Mouse (Mus musculus) thymus, adult 2 months (tissue): ENCODE measurements around the gene Lce1j. TPM values are rescaled to one million over a fixed set of nuclear protein-coding genes. Genes with fewer than 3 reads are reported as not detected.

ENCODE experiments used
- DNase-seq: peaks from one replicate; pipeline ENCODE4 v3.0.0; 2021
- H3K27ac ChIP-seq: fragments of 200-500 bp; 2 replicates; pipeline ENCODE4 v1.5.1; 2012; ENCODE audit warnings: low read length, control low read depth; ENCODE audit not compliant: control insufficient read depth, insufficient read depth
- H3K27me3 ChIP-seq: fragments of 200-500 bp; 2 replicates; pipeline ENCODE4 v1.6.1; 2012; ENCODE audit warnings: mild to moderate bottlenecking, low read length, moderate library complexity, mixed read lengths; ENCODE audit not compliant: control insufficient read depth, insufficient read depth
- H3K36me3 ChIP-seq: fragments of 200-500 bp; 2 replicates; pipeline ENCODE4 v1.6.1; 2012; ENCODE audit warnings: mild to moderate bottlenecking, low read length, moderate library complexity; ENCODE audit not compliant: control insufficient read depth, insufficient read depth
- H3K4me1 ChIP-seq: fragments of 200-500 bp; replicated peaks from 2 replicates; pipeline ENCODE4 v1.6.1; 2012; ENCODE audit warnings: low read length; ENCODE audit not compliant: control insufficient read depth, insufficient read depth
- H3K4me3 ChIP-seq: fragments of 200-500 bp; 2 replicates; pipeline ENCODE4 v1.5.1; 2012; ENCODE audit warnings: mild to moderate bottlenecking, low read length, control low read depth, moderate library complexity; ENCODE audit not compliant: control insufficient read depth, insufficient read depth
- CTCF ChIP-seq: fragments of 200-500 bp; IDR thresholded peaks from 2 replicates; pipeline ENCODE4 v1.5.1; 2012; ENCODE audit warnings: mild to moderate bottlenecking, control low read depth, low read length, moderate library complexity, borderline replicate concordance; ENCODE audit not compliant: control insufficient read depth, poor library complexity, insufficient read depth; ENCODE audit errors: extremely low read depth
- POLR2A ChIP-seq: fragments of 200-500 bp; IDR thresholded peaks from 2 replicates; pipeline ENCODE4 v1.6.1; 2012; ENCODE audit warnings: mild to moderate bottlenecking, low read length, control low read depth, moderate library complexity; ENCODE audit not compliant: control insufficient read depth, poor library complexity, insufficient read depth; ENCODE audit errors: extremely low read depth
- WGBS: fragments of 180-500 bp; shearing (Covaris S2); methylation state at CpG from one replicate; pipeline ENCODE4 v1.1.7; 2018; 5-methylcytosine and 5-hydroxymethylcytosine counted together
- polyA plus RNA-seq: library from polyadenylated mRNA; depleted of rRNA; stranded (reverse); fragments of >200 nt; gene quantifications from 2 replicates; pipeline ENCODE4 v1.2.3, GENCODE M21; 2012; rRNA removed

The Lce1j gene
- polyA plus RNA-seq, 1 experiment: 1.3 TPM

DNA sequence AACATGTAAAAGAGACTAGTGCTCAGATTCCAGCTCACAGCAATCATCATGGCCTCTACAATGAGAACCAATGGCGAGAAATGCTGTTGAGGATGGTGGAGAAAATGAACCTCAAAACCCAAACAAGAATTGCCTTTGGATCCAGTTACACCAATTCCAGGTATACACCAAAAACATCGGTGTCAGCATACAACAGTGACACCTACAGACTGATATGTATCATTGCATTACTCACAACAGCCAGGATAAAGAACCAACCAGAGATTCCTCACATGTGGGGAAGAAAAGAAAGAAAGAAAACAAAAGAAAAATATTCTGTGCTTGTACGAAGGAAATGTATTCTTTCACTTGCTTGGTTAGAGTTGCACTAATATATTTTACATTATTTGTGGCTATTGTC lies 18.7 kb downstream of the Lce1j start:
- no peak for DNase-seq
- Histone ChIP-seq H3K27me3 (no peaks in the 10 kb centered on the region), H3K4me3 (no peak overlapping the region), H3K27ac (no peak overlapping the region), H3K4me1 (no peaks in the 10 kb centered on the region), H3K36me3 (no peaks in the 10 kb centered on the region)
- TF ChIP-seq CTCF (no peak), POLR2A (no peak)
- WGBS: 27% methylated on average over 3 of the region's 3 CpGs

DNA sequence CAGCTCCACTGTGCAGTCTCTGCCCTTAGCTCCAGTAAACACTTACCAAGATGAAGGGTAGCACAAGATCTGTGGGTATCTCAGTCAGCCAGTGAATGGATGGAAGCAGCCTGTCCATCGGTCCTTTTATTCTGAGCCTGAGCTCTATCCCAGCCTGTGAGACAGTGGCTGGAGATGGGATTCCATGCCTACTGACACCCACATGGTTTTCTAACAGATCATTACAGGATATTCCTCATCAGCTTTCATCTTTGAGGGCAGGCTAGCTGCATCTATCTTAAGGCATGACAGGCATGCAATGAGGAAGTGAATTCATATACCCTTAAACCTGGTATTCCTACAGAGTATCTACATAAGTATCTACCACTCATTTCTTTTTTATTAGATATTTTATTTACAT lies 25.3 kb downstream of the Lce1j start, which contains the start of gene Lce1h:
Gene Lce1h, minus strand, starts transcription at position 101 of the 400 bp plus-strand sequence.
- DNase-seq: no peak
- H3K4me3 ChIP-seq: no peak within 1 kb of the TSS
- TF ChIP-seq POLR2A (no peak), CTCF (no peak)
- no peak within 1 kb of the TSS for H3K27ac ChIP-seq
- H3K36me3 ChIP-seq: no peaks in the 10 kb centered on the region
- no peaks in the 10 kb centered on the region for H3K27me3 ChIP-seq
- 100% methylated on average over 1 of the region's 1 CpGs for WGBS
- no peaks in the 10 kb centered on the region for H3K4me1 ChIP-seq

DNA sequence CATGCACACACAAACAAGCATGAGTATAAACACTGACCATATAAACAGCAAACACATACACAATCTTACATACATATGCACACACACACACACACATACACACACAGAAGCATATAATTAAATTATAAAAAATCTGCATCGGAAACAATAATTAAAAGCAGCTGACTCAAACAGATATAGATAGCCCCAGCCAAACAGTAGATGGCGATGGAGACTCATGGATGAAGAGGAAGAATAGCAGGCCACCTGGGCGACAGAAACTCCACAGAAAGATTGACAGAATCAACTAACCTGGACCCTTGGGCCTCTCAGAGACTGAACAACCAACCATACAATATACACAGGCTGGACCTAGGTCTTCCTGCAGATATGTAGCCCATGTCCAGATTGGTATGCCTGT lies 37.1 kb downstream of the Lce1j start:
- WGBS: 48% methylated on average over 3 of the region's 3 CpGs
- Histone ChIP-seq H3K4me1 (no peaks in the 10 kb centered on the region), H3K27me3 (no peaks in the 10 kb centered on the region), H3K36me3 (no peaks in the 10 kb centered on the region), H3K27ac (no peak overlapping the region), H3K4me3 (no peak overlapping the region)
- no peak for DNase-seq
- TF ChIP-seq POLR2A (no peak), CTCF (no peak)

DNA sequence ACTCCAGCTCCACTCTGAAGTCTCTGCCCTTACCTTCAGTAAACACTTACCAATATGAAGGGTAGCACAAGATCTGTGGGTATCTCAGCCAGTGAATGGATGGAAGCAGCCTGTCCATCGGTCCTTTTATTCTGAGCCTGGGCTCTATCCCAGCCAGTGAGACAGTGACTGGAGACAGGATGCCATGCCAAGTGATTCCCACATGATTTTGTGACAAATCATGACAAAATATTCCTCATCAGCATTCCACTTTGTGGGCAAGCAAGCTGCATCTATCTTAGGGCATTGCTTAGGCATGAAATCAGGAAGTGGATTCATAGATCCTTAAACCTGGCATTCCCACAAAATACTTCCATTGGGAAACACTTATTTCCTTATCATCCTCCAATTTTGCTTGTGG lies 38.1 kb downstream of the Lce1j start, which contains the start of gene Lce1g:
Gene Lce1g, minus strand, starts transcription at position 101 of the 400 bp plus-strand sequence.
- WGBS: 80% methylated on average over 1 of the region's 1 CpGs
- Histone ChIP-seq H3K27me3 (no peaks in the 10 kb centered on the region), H3K27ac (no peak within 1 kb of the TSS), H3K4me1 (no peaks in the 10 kb centered on the region), H3K4me3 (no peak within 1 kb of the TSS), H3K36me3 (no peaks in the 10 kb centered on the region)
- TF ChIP-seq CTCF (no peak), POLR2A (no peak)
- no peak for DNase-seq

DNA sequence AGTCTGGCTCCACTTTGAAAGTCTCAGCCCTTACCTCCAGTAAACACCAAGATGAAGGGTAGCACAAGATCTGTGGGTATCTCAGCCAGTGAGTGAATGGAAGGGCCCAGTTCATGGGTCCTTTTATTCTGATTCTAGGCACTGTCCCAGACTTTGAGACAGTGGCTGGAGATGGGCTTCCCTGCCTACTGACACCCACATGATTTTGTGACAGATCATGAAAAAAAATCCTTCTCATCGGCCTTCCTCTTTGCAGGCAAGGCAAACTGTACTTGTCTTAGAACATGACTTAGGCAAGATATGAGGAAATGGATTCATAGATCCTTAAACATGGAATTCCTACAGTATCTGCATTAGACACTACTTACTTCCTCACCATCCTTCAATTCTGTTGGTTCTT lies 51.3 kb downstream of the Lce1j start, which contains the start of gene Gm38119:
Gene Gm38119, minus strand, starts transcription at position 101 of the 400 bp plus-strand sequence.
- H3K27ac ChIP-seq: no peak within 1 kb of the TSS
- H3K4me3 ChIP-seq: no peak within 1 kb of the TSS
- no peaks in the 10 kb centered on the region for H3K27me3 ChIP-seq
- 74% methylated on average over 1 of the region's 1 CpGs for WGBS
- TF ChIP-seq POLR2A: no peak
- TF ChIP-seq CTCF: no peak
- no peaks in the 10 kb centered on the region for H3K36me3 ChIP-seq
- no peak for DNase-seq
- no peaks in the 10 kb centered on the region for H3K4me1 ChIP-seq

Other genes with a start within 250 kb of the Lce1j start
- 0.26 and 0.28 TPM in 2 replicates for gene Ivl, start 216.8 kb downstream of the Lce1j start, polyA plus RNA-seq
- 0.45 and 1.3 TPM in 2 replicates for gene Smcp, start 201.5 kb downstream of the Lce1j start, polyA plus RNA-seq
- 0.22 TPM in 1 of 2 replicates, not detected in the other for gene 2210017I01Rik, start 183.0 kb downstream of the Lce1j start, polyA plus RNA-seq
- gene Lce6a, start 168.9 kb downstream of the Lce1j start, polyA plus RNA-seq: not detected in 2 replicates
- 0.42 and 0.85 TPM in 2 replicates for gene Lce1a1, start 142.2 kb downstream of the Lce1j start, polyA plus RNA-seq
- gene Lce1b, start 133.6 kb downstream of the Lce1j start, polyA plus RNA-seq: 0.54 and 1.1 TPM in 2 replicates
- 0.47 and 1.00 TPM in 2 replicates for gene Lce1a2, start 120.2 kb downstream of the Lce1j start, polyA plus RNA-seq
- 0.20 TPM in 2 replicates for gene Lce1c, start 111.3 kb downstream of the Lce1j start, polyA plus RNA-seq
- gene Lce1d, start 103.3 kb downstream of the Lce1j start, polyA plus RNA-seq: 0.37 and 0.96 TPM in 2 replicates
- gene Lce1e, start 81.4 kb downstream of the Lce1j start, polyA plus RNA-seq: 0.31 and 0.48 TPM in 2 replicates
- gene Lce1f, start 70.2 kb downstream of the Lce1j start, polyA plus RNA-seq: 0.26 and 0.73 TPM in 2 replicates
- not detected in 2 replicates for gene Gm38119, start 51.4 kb downstream of the Lce1j start, polyA plus RNA-seq
- gene Lce1g, start 38.2 kb downstream of the Lce1j start, polyA plus RNA-seq: 0.26 TPM in 1 of 2 replicates, not detected in the other
- 0.27 TPM in 1 of 2 replicates, not detected in the other for gene Lce1h, start 25.4 kb downstream of the Lce1j start, polyA plus RNA-seq
- 0.27 TPM in 1 of 2 replicates, not detected in the other for gene Lce1i, start 11.6 kb downstream of the Lce1j start, polyA plus RNA-seq
- 0.35 TPM in 1 of 2 replicates, not detected in the other for gene Lce1k, start 17.4 kb upstream of the Lce1j start, polyA plus RNA-seq
- gene Kprp, start 36.7 kb upstream of the Lce1j start, polyA plus RNA-seq: 0.38 and 0.40 TPM in 2 replicates
- gene Lce1l, start 60.8 kb upstream of the Lce1j start, polyA plus RNA-seq: 0.23 TPM in 1 of 2 replicates, not detected in the other
- gene 2310050C09Rik, start 79.7 kb upstream of the Lce1j start, polyA plus RNA-seq: 0.36 TPM in 2 replicates
- 0.41 TPM in 1 of 2 replicates, not detected in the other for gene Lce3a, start 135.7 kb upstream of the Lce1j start, polyA plus RNA-seq
- 0.88 and 1.8 TPM in 2 replicates for gene Lce3b, start 142.5 kb upstream of the Lce1j start, polyA plus RNA-seq
- 0.48 and 1.2 TPM in 2 replicates for gene Lce3c, start 154.0 kb upstream of the Lce1j start, polyA plus RNA-seq
- not detected in 2 replicates for gene Lce3d, start 166.9 kb upstream of the Lce1j start, polyA plus RNA-seq
- 0.34 TPM in 1 of 2 replicates, not detected in the other for gene Lce3e, start 176.5 kb upstream of the Lce1j start, polyA plus RNA-seq
- gene Lce3f, start 201.7 kb upstream of the Lce1j start, polyA plus RNA-seq: 0.43 TPM in 1 of 2 replicates, not detected in the other
- 3.1 and 3.9 TPM in 2 replicates for gene Crct1, start 225.2 kb upstream of the Lce1j start, polyA plus RNA-seq
- 0.51 and 0.73 TPM in 2 replicates for gene Lce1m, start 228.5 kb upstream of the Lce1j start, polyA plus RNA-seq